Mouse (Mus musculus): ENCODE measurements at regions not wholly inside any gene's neighbourhood (a gene's known extent, or its start where the extent isn't known, plus 50 kb on each side); places are given as distances from the start of the nearest gene placed in this dataset.

- DNase-seq (ENCODE audit: low spot score in 2 of 2) = no peak
These were observed 379.0 kb upstream of the Nrp1 start for GRCm38 (mm10) chr8:127979180-127980030.

GRCm38 (mm10) chr8:127982165-127982564 is 376.2 kb upstream of the Nrp1 start:
- no peak for DNase-seq (ENCODE audit: low spot score in 2 of 2)

- no peak for DNase-seq (ENCODE audit: low spot score in 2 of 2)
These were observed 372.8 kb upstream of the Nrp1 start for GRCm38 (mm10) chr8:127985616-127986015.

GRCm38 (mm10) chr8:127988887-127989286 is 369.5 kb upstream of the Nrp1 start:
- no peak for DNase-seq (ENCODE audit: low spot score in 2 of 2)

GRCm38 (mm10) chr8:127994898-127995297 is 363.5 kb upstream of the Nrp1 start:
- DNase-seq (ENCODE audit: low spot score in 2 of 2) = no peak

- no peak for DNase-seq (ENCODE audit: low spot score in 2 of 2)
These were observed 362.9 kb upstream of the Nrp1 start for GRCm38 (mm10) chr8:127995490-127995889.

GRCm38 (mm10) chr8:128002386-128002785 is 356.0 kb upstream of the Nrp1 start:
- no peak for DNase-seq (ENCODE audit: low spot score in 2 of 2)

GRCm38 (mm10) chr8:128002806-128003205 is 355.6 kb upstream of the Nrp1 start:
- DNase-seq (ENCODE audit: low spot score in 2 of 2) = no peak

GRCm38 (mm10) chr8:128003385-128003784 is 355.0 kb upstream of the Nrp1 start:
- DNase-seq (ENCODE audit: low spot score in 2 of 2) = no peak

GRCm38 (mm10) chr8:128003881-128004286 is 354.5 kb upstream of the Nrp1 start:
- DNase-seq (ENCODE audit: low spot score in 2 of 2) = no peak

- no peak for DNase-seq (ENCODE audit: low spot score in 2 of 2)
These were observed 348.9 kb upstream of the Nrp1 start for GRCm38 (mm10) chr8:128009393-128010010.

- DNase-seq (ENCODE audit: low spot score in 2 of 2) = no peak
These were observed 341.2 kb upstream of the Nrp1 start for GRCm38 (mm10) chr8:128017171-128017570.

GRCm38 (mm10) chr8:128023661-128024060 is 334.7 kb upstream of the Nrp1 start:
- no peak for DNase-seq (ENCODE audit: low spot score in 2 of 2)

GRCm38 (mm10) chr8:128024774-128025222 is 333.6 kb upstream of the Nrp1 start:
- DNase-seq (ENCODE audit: low spot score in 2 of 2) = no peak

GRCm38 (mm10) chr8:128025251-128025856 is 333.1 kb upstream of the Nrp1 start:
- no peak for DNase-seq (ENCODE audit: low spot score in 2 of 2)

- no peak for DNase-seq (ENCODE audit: low spot score in 2 of 2)
These were observed 331.4 kb upstream of the Nrp1 start for GRCm38 (mm10) chr8:128026981-128027380.

GRCm38 (mm10) chr8:128030335-128031280 is 327.8 kb upstream of the Nrp1 start:
- no peak for DNase-seq (ENCODE audit: low spot score in 2 of 2)

- DNase-seq (ENCODE audit: low spot score in 2 of 2) = no peak
These were observed 324.3 kb upstream of the Nrp1 start for GRCm38 (mm10) chr8:128034127-128034526.

- no peak for DNase-seq (ENCODE audit: low spot score in 2 of 2)
These were observed 322.7 kb upstream of the Nrp1 start for GRCm38 (mm10) chr8:128035672-128036071.

- DNase-seq (ENCODE audit: low spot score in 2 of 2) = no peak
These were observed 318.9 kb upstream of the Nrp1 start for GRCm38 (mm10) chr8:128039341-128040064.

GRCm38 (mm10) chr8:128042877-128043276 is 315.5 kb upstream of the Nrp1 start:
- no peak for DNase-seq (ENCODE audit: low spot score in 2 of 2)
